Mouse (Mus musculus): ENCODE data around the gene Trpc4. TPM values are rescaled to one million over a fixed set of nuclear protein-coding genes. Genes with fewer than 3 reads are reported as not detected.

Gene Trpc4
- total RNA-seq, 1 experiment from 2014 or later: not detected

Other genes with a start within 250 kb of the Trpc4 start
- 11.6 and 15.8 TPM in 2 replicates for gene Postn, start 205.1 kb downstream of the Trpc4 start, total RNA-seq (2017)

All from hematopoietic stem cell, adult 5-6 weeks (primary cell).